ENCODE assay signal across 27 mouse cellular contexts in the genomic region with DNA sequence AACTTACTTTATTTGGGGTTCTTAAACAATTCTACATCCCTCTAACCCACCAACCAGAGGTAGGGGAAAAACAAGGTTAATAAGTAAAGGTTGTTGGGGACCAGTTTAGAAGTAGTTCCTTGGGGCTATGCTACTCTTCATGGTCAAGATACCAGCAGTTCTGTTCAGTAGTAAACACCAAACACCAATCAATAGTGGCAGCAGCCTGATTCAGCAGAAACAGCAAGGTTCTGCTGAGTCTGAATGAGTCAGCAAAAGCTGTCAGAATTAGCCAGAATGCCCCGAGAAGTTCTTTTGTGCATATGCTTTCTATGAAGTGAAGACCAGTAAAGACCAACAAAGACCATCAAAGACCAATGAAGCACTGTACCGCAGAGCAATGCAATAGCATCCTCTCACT.
A peak's percentile ranks its signal among the peaks of the same experiment; 100 is the strongest.
DNase-seq lines count a peak whose midpoint lies in the region; ATAC-seq and TF ChIP-seq lines count a peak whose summit lies in the region.
"Had no signal": no experiment of that assay in that cellular context is flagged by ENCODE, and none has a peak within 500 bp of the region (broad histone marks: within the 10 kb centered on the region; RNA-seq: fewer than 3 reads in every experiment).

No protein-coding gene starts in this region.

- H3K27me3 ChIP-seq in CH12.LX (replicated peaks) (no peaks in the 10 kb centered on the region), G1E (ENCODE audit: insufficient read depth, low read length) (no peaks in the 10 kb centered on the region)
- no peaks in the 10 kb centered on the region for H3K27me3 ChIP-seq in liver, embryonic 14.5 days (ENCODE audit: control insufficient read depth, insufficient read depth, low read length)
- no peaks in the 10 kb centered on the region for H3K27me3 ChIP-seq in kidney, embryonic 15.5 days
- H3K27me3 ChIP-seq: embryonic facial prominence, embryonic 13.5 days; forebrain, embryonic 13.5 days; hindbrain, embryonic 13.5 days; limb, embryonic 13.5 days; lung, embryonic 15.5 days; Patski had no signal

- H3K36me3 ChIP-seq in CH12.LX (replicated peaks in 1 of 2; ENCODE audit: control insufficient read depth in 1 of 2, insufficient read depth in 1 of 2, low read length in 1 of 2), result no peaks in the 10 kb centered on the region
- H3K36me3 ChIP-seq in G1E (replicated peaks), result no peaks in the 10 kb centered on the region
- H3K36me3 ChIP-seq in liver, embryonic 14.5 days (replicated peaks; ENCODE audit: control insufficient read depth, insufficient read depth, low read depth), result no peaks in the 10 kb centered on the region
- H3K36me3 ChIP-seq in kidney, embryonic 15.5 days, result no peaks in the 10 kb centered on the region
- H3K36me3 ChIP-seq: embryonic facial prominence, embryonic 13.5 days; hindbrain, embryonic 13.5 days; limb, embryonic 13.5 days; lung, embryonic 15.5 days; midbrain, embryonic 10.5 days had no signal

- DNase-seq in CH12.LX (ENCODE audit: extremely low read depth), result peak; percentile 11
- no peak for DNase-seq in G1E (ENCODE audit: low spot score)
- peak; percentile 24 to 35 (median 30) for DNase-seq in liver, embryonic 14.5 days (ENCODE audit: low read depth in 3 of 3, low spot score in 3 of 3)
- DNase-seq in right cerebral cortex, postnatal 25 days, result no peak
- no peak for DNase-seq in lung, postnatal 10 days
- no peak for DNase-seq in ovary, postnatal 14 days (ENCODE audit: low spot score)
- DNase-seq: adrenal gland, adult 8-10 months; cerebellum, adult 8-10 months; cerebellum, postnatal 36 days; embryo, embryonic 11 days; heart, postnatal 36 days; kidney, adult 2 months; kidney, postnatal 25 days; layer of hippocampus, postnatal 36 days; lung, postnatal 4 days had no signal

- H3K4me2 ChIP-seq in CH12.LX (ENCODE audit: insufficient read depth, low read depth, poor library complexity, severe bottlenecking), result no peak overlapping the region
- H3K4me2 ChIP-seq in liver, embryonic 14.5 days (ENCODE audit: low read depth), result no peak overlapping the region
- no peak overlapping the region for H3K4me2 ChIP-seq in kidney, embryonic 15.5 days
- H3K4me2 ChIP-seq: embryonic facial prominence, embryonic 13.5 days; forebrain, embryonic 13.5 days; hindbrain, embryonic 13.5 days; limb, embryonic 13.5 days; lung, embryonic 15.5 days had no signal

- H3K9ac ChIP-seq in CH12.LX (ENCODE audit: insufficient read depth, low read depth), result no peak overlapping the region
- H3K9ac ChIP-seq in liver, embryonic 14.5 days (replicated peaks), result no peak overlapping the region
- no peak overlapping the region for H3K9ac ChIP-seq in kidney, embryonic 15.5 days
- H3K9ac ChIP-seq: embryonic facial prominence, embryonic 13.5 days; forebrain, embryonic 13.5 days; hindbrain, embryonic 13.5 days; limb, embryonic 13.5 days; lung, embryonic 15.5 days had no signal

- peaks cover 3 to 17% of the 10 kb centered on the region in 2 experiments; a peak in 3 of 4 replicates for H3K4me1 ChIP-seq in CH12.LX (ENCODE audit: control insufficient read depth in 1 of 2, insufficient read depth in 2 of 2)
- H3K4me1 ChIP-seq in G1E (ENCODE audit: insufficient read depth, low read depth, low read length), result no peaks in the 10 kb centered on the region
- H3K4me1 ChIP-seq in liver, embryonic 14.5 days (replicated peaks; ENCODE audit: control insufficient read depth in 2 of 2, insufficient read depth in 2 of 2, low read length in 1 of 2), result peaks cover 0 to 6% of the 10 kb centered on the region in 2 experiments; a peak in 2 of 4 replicates
- no peaks in the 10 kb centered on the region for H3K4me1 ChIP-seq in kidney, embryonic 15.5 days
- H3K4me1 ChIP-seq: embryonic facial prominence, embryonic 13.5 days; forebrain, embryonic 13.5 days; hindbrain, embryonic 13.5 days; lung, embryonic 15.5 days; midbrain, embryonic 10.5 days had no signal

- TF ChIP-seq POLR2A in CH12.LX (IDR thresholded peaks at IDR 0.05; ENCODE audit: low read depth, low read length), result no peak

- no peak for TF ChIP-seq EP300 in CH12.LX (IDR thresholded peaks at IDR 0.05; ENCODE audit: low read length)
- peak; percentile 40; the same call in 1 of the 2 replicates for TF ChIP-seq EP300 in liver, embryonic 14.5 days (IDR thresholded peaks at IDR 0.05; ENCODE audit: low read depth)

- no peaks in the 10 kb centered on the region for H3K79me2 ChIP-seq in CH12.LX (replicated peaks; ENCODE audit: control insufficient read depth, extremely low read depth, insufficient read depth, poor library complexity, severe bottlenecking)

- no peak for TF ChIP-seq RAD21 in CH12.LX (IDR thresholded peaks at IDR 0.05; ENCODE audit: low read depth, low read length)

- 38% methylated on average over 2 of the region's 2 CpGs for WGBS in liver, embryonic 14.5 days (ENCODE audit: insufficient replicate concordance)
- 80% methylated on average over 2 of the region's 2 CpGs for WGBS in kidney, embryonic 15.5 days

- peak; percentile 34; the same call in 1 of the 2 replicates for ATAC-seq in G1E (ENCODE audit: extremely low read depth, insufficient number of reproducible peaks, low FRiP score, poor library complexity, severe bottlenecking)
- peak; percentile 73 for ATAC-seq in erythroblast, adult 5-6 weeks (replicated peaks; ENCODE audit: low FRiP score, poor library complexity, severe bottlenecking)
- peak; percentile 81 for ATAC-seq in liver, embryonic 14.5 days (ENCODE audit: insufficient read depth)
- no peak for ATAC-seq in kidney, embryonic 15.5 days (replicated peaks; ENCODE audit: low FRiP score)
- ATAC-seq: activated CD4-positive, CD25-positive, alpha-beta regulatory T cell, adult 4 months; forebrain, embryonic 13.5 days; inflammation-experienced regulatory T-cells, adult 6 months; Patski had no signal

- dilution Hi-C loops in CH12.LX (cut with MboI; ENCODE audit: extremely low pct_ligation_motif_present, extremely low pct_unique_long_range_greater_than_20kb, low sequenced_read_pairs), result no loop called here

- in situ Hi-C loops in CH12.LX (cut with MboI; ENCODE audit: low pct_ligation_motif_present, low pct_unique_long_range_greater_than_20kb, low sequenced_read_pairs), result no loop called here

- no peak overlapping the region for H3K27ac ChIP-seq in CH12.LX (ENCODE audit: insufficient read depth, low read depth)
- peak overlapping the region; percentile 60 for H3K27ac ChIP-seq in liver, embryonic 14.5 days
- no peak overlapping the region for H3K27ac ChIP-seq in kidney, embryonic 15.5 days
- H3K27ac ChIP-seq: embryonic facial prominence, embryonic 13.5 days; forebrain, embryonic 13.5 days; hindbrain, embryonic 13.5 days; layer of hippocampus, adult 2 months; limb, embryonic 13.5 days; lung, embryonic 15.5 days; midbrain, embryonic 10.5 days had no signal

- H3K9me3 ChIP-seq in CH12.LX (replicated peaks; ENCODE audit: low read length) (no peaks in the 10 kb centered on the region), G1E (replicated peaks) (no peaks in the 10 kb centered on the region)
- no peaks in the 10 kb centered on the region for H3K9me3 ChIP-seq in liver, embryonic 14.5 days (ENCODE audit: control insufficient read depth, low read length)
- no peaks in the 10 kb centered on the region for H3K9me3 ChIP-seq in kidney, embryonic 15.5 days (replicated peaks)
- H3K9me3 ChIP-seq: embryonic facial prominence, embryonic 13.5 days; forebrain, embryonic 13.5 days; hindbrain, embryonic 13.5 days; limb, embryonic 13.5 days; lung, embryonic 15.5 days; midbrain, embryonic 10.5 days had no signal

- H3K4me3 ChIP-seq in CH12.LX (replicated peaks in 1 of 3; ENCODE audit: low read depth in 2 of 3, low read length in 2 of 3, poor library complexity in 1 of 3) (no peak overlapping the region), G1E (ENCODE audit: low read depth, low read length) (no peak overlapping the region)
- H3K4me3 ChIP-seq in liver, embryonic 14.5 days (ENCODE audit: insufficient read depth in 1 of 2, low read depth in 2 of 2, low read length in 2 of 2), result no peak overlapping the region
- no peak overlapping the region for H3K4me3 ChIP-seq in kidney, embryonic 15.5 days (replicated peaks)
- H3K4me3 ChIP-seq: embryonic facial prominence, embryonic 13.5 days; forebrain, embryonic 13.5 days; hindbrain, embryonic 13.5 days; layer of hippocampus, adult 2 months; limb, embryonic 13.5 days; lung, embryonic 15.5 days; midbrain, embryonic 10.5 days had no signal

- TF ChIP-seq CTCF in CH12.LX (conservative IDR thresholded peaks at IDR 0.05 in 1 of 2, IDR thresholded peaks at IDR 0.05 in 1 of 2; ENCODE audit: low read depth in 2 of 2, low read length in 2 of 2) (no peak), G1E (IDR thresholded peaks at IDR 0.05; ENCODE audit: low read depth, low read length) (no peak)
- TF ChIP-seq CTCF in liver, embryonic 14.5 days (IDR thresholded peaks at IDR 0.05; ENCODE audit: low read depth), result no peak

TF ChIP-seq in CH12.LX, 34 proteins besides CTCF, POLR2A, EP300 and RAD21:
- TF ChIP-seq MAFK (IDR thresholded peaks at IDR 0.05; ENCODE audit: insufficient replicate concordance, low read length) (peak; percentile 84; the same call in 1 of the 2 replicates), NELFE (IDR thresholded peaks at IDR 0.05; ENCODE audit: low read depth, low read length) (no peak)

Comparison
In these comparisons a context has a peak if more than half of its experiments do, and no peak if none do; other contexts are left out.
1. DNase-seq: peak in CH12.LX (single experiment) and liver, embryonic 14.5 days (3 of 3); none in G1E (single experiment), right cerebral cortex, postnatal 25 days (single experiment), lung, postnatal 10 days (single experiment) and ovary, postnatal 14 days (single experiment).